Mouse (Mus musculus): ENCODE data around the gene Rtn4r. TPM values are rescaled to one million over a fixed set of nuclear protein-coding genes. Genes with fewer than 3 reads are reported as not detected.
A peak's percentile ranks its signal among the peaks of the same experiment; 100 is the strongest.

Rtn4r gene
- polyA plus RNA-seq, 1 experiment from 2014 or later = 0.17 TPM

DNA sequence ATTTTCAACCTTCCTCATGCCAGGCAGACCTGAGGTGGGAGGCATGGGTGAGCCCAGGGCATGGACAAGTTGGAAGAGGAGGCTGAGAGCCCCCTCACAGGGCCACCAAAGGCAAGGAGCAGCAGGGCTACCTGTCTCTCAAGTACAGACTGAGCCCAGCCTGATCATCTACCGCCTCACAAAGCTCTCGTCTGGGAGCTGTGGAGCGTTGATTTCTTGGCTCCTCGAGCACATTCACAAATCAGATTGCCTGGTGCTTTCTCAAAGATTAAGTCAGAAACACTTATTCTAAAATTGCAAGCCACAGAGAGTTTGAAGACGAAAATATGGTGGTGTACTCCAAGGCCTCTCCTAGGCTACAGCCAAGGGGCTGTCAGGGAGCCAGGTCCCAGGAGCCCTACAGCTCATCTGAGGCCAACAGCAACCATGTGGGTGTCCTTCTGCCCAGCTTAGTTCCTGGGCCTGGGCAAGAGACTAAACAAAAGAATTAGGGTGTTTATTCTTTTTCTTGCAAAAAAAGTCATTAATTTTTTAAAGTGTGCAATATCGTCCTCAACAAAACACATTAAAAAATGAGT, 39.3 kb downstream of the Rtn4r start:
- no peak for DNase-seq (ENCODE audit: low spot score)

DNA sequence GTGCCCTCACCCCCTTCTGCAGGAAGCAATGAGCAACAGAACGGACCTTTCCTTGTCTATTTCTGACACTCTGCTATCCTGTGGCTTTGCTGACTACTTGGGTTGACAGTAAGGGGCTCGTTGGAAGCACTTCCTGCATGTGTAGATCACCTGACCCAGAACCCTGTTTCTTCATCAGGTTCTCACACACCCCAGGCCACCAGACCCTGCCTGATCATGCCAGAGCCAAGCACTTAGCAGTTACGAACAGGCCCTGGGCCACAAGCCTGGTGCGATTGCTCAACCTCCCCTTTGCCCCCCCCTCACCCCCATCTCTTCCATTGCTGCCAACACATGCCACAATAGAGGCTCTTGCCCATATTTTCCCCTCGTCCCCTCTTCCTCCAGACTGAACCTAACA, 41.7 kb downstream of the Rtn4r start:
- no peak overlapping the region for H3K4me2 ChIP-seq (replicated peaks; ENCODE audit: low read depth, low read length)
- H3K27me3 ChIP-seq (replicated peaks; ENCODE audit: insufficient read depth, low read length) = no peaks in the 10 kb centered on the region
- no peak for DNase-seq (ENCODE audit: low spot score)
- no peaks in the 10 kb centered on the region for H3K9me3 ChIP-seq (ENCODE audit: low read length)
- no peak for ATAC-seq
- no peaks in the 10 kb centered on the region for H3K4me1 ChIP-seq (ENCODE audit: insufficient read depth, low read depth, low read length)
- no peak for TF ChIP-seq CTCF (IDR thresholded peaks at IDR 0.05)
- no peak for TF ChIP-seq EP300 (IDR thresholded peaks at IDR 0.05)
- 53% methylated on average over 5 of the region's 5 CpGs for WGBS
- H3K36me3 ChIP-seq (ENCODE audit: insufficient read depth, low read length) = no peaks in the 10 kb centered on the region
- no peak overlapping the region for H3K4me3 ChIP-seq (ENCODE audit: low read depth, low read length)
- no peak overlapping the region for H3K9ac ChIP-seq (replicated peaks; ENCODE audit: low read depth)
- H3K27ac ChIP-seq (ENCODE audit: low read length) = no peak overlapping the region

More for the DNA sequence above, 39.3 kb downstream of the Rtn4r start:
- 74% methylated on average over 6 of the region's 6 CpGs for WGBS
- Histone ChIP-seq H3K27me3 (replicated peaks; ENCODE audit: insufficient read depth, low read length) (no peaks in the 10 kb centered on the region), H3K4me2 (replicated peaks; ENCODE audit: low read depth, low read length) (no peak overlapping the region), H3K4me3 (ENCODE audit: low read depth, low read length) (no peak overlapping the region), H3K36me3 (ENCODE audit: insufficient read depth, low read length) (no peaks in the 10 kb centered on the region), H3K9me3 (ENCODE audit: low read length) (no peaks in the 10 kb centered on the region), H3K27ac (ENCODE audit: low read length) (no peak overlapping the region), H3K4me1 (ENCODE audit: insufficient read depth, low read depth, low read length) (no peaks in the 10 kb centered on the region), H3K9ac (replicated peaks; ENCODE audit: low read depth) (no peak overlapping the region)
- ATAC-seq = no peak
- TF ChIP-seq CTCF (IDR thresholded peaks at IDR 0.05) (no peak), EP300 (IDR thresholded peaks at IDR 0.05) (no peak)

DNA sequence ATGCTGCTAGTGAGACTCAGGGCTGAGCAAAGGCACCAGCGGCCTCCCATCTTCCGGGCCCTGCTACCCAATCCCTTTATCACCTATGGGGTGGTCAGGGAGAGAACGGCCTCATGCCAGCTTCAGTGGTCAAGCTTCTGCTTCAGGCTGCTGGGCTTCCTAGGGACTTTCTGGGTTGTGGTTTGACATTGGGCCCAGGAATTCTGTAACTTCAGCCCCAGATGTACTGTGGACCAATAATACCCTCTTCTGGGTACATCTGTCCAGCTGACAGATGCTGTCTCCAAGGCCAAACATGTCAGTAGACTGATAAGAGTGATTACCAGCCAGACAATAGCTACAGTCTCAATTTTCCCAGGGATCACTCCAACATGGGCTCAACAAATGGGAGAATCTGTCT, 42.3 kb downstream of the Rtn4r start:
- Histone ChIP-seq H3K36me3 (ENCODE audit: insufficient read depth, low read length) (no peaks in the 10 kb centered on the region), H3K4me3 (ENCODE audit: low read depth, low read length) (no peak overlapping the region), H3K27ac (ENCODE audit: low read length) (no peak overlapping the region), H3K9ac (replicated peaks; ENCODE audit: low read depth) (no peak overlapping the region), H3K9me3 (ENCODE audit: low read length) (no peaks in the 10 kb centered on the region), H3K4me1 (ENCODE audit: insufficient read depth, low read depth, low read length) (no peaks in the 10 kb centered on the region), H3K27me3 (replicated peaks; ENCODE audit: insufficient read depth, low read length) (no peaks in the 10 kb centered on the region), H3K4me2 (replicated peaks; ENCODE audit: low read depth, low read length) (no peak overlapping the region)
- ATAC-seq = no peak
- WGBS = 82% methylated on average over 3 of the region's 3 CpGs
- DNase-seq (ENCODE audit: low spot score) = no peak
- TF ChIP-seq EP300 (IDR thresholded peaks at IDR 0.05) = no peak
- TF ChIP-seq CTCF (IDR thresholded peaks at IDR 0.05) = no peak

DNA sequence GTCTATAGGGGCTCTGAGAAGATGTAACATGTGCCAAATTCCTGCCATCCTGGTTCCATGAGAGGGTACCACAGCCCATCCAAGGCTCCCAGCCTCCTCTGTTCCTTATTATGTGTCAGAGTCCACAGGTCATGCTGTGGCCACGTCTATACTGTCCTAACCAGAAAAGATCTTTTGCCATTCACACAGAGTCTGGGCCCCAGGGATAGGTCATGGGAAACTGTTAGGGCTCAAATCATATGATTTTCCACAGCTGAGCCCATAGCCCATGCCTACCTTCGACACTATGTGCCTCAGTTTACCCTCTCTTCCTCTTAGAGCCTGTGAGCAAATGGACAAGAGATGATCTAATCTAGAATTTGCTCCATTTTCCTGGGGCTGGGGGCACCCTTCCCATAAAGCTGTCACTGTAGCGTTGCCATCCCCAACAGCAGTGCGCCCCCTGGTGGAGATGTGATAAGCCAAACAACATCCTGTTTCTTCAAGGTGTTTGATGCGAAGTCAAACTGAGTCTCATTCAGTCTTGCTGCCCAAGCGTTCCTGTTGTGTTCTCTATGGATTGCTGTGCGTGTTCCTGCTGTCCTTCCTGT, 44.9 kb downstream of the Rtn4r start:
- DNase-seq (ENCODE audit: low spot score) = peak; percentile 72
- H3K9ac ChIP-seq (replicated peaks; ENCODE audit: low read depth) = no peak overlapping the region
- TF ChIP-seq EP300 (IDR thresholded peaks at IDR 0.05) (no peak), CTCF (IDR thresholded peaks at IDR 0.05) (peak; percentile 97)
- no peaks in the 10 kb centered on the region for H3K36me3 ChIP-seq (ENCODE audit: insufficient read depth, low read length)
- no peak for ATAC-seq
- H3K27me3 ChIP-seq (replicated peaks; ENCODE audit: insufficient read depth, low read length) = no peaks in the 10 kb centered on the region
- no peak overlapping the region for H3K4me2 ChIP-seq (replicated peaks; ENCODE audit: low read depth, low read length)
- H3K4me3 ChIP-seq (ENCODE audit: low read depth, low read length) = no peak overlapping the region
- no peak overlapping the region for H3K27ac ChIP-seq (ENCODE audit: low read length)
- no peaks in the 10 kb centered on the region for H3K9me3 ChIP-seq (ENCODE audit: low read length)
- no peaks in the 10 kb centered on the region for H3K4me1 ChIP-seq (ENCODE audit: insufficient read depth, low read depth, low read length)
- 6% methylated on average over 7 of the region's 7 CpGs for WGBS

DNA sequence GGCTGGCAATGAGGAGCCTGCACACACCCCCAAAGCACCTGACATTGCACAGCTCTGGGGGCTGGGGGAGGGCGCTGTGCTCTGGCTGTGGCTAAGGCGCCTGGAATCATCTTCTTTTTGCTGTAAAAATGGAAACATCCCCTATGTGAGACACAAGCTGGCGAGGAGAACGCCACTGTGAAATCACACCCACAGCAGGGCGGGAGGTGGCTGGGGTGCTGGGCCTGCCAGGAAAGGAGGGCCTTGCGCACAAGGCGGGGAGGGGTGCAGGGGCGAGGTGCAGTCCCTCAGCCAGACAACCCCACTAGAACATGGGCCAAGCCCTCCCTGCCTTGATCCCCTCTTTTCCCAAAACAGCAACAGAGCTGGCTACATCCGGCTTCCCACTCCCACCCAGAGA, 45.8 kb downstream of the Rtn4r start:
- no peak for TF ChIP-seq EP300 (IDR thresholded peaks at IDR 0.05)
- no peak for TF ChIP-seq CTCF (IDR thresholded peaks at IDR 0.05)
- H3K4me2 ChIP-seq (replicated peaks; ENCODE audit: low read depth, low read length) = no peak overlapping the region
- H3K27me3 ChIP-seq (replicated peaks; ENCODE audit: insufficient read depth, low read length) = no peaks in the 10 kb centered on the region
- 80% methylated on average over 9 of the region's 9 CpGs for WGBS
- no peaks in the 10 kb centered on the region for H3K4me1 ChIP-seq (ENCODE audit: insufficient read depth, low read depth, low read length)
- no peak for DNase-seq (ENCODE audit: low spot score)
- H3K4me3 ChIP-seq (ENCODE audit: low read depth, low read length) = no peak overlapping the region
- no peak overlapping the region for H3K9ac ChIP-seq (replicated peaks; ENCODE audit: low read depth)
- ATAC-seq = no peak
- H3K27ac ChIP-seq (ENCODE audit: low read length) = no peak overlapping the region
- H3K36me3 ChIP-seq (ENCODE audit: insufficient read depth, low read length) = no peaks in the 10 kb centered on the region
- no peaks in the 10 kb centered on the region for H3K9me3 ChIP-seq (ENCODE audit: low read length)

DNA sequence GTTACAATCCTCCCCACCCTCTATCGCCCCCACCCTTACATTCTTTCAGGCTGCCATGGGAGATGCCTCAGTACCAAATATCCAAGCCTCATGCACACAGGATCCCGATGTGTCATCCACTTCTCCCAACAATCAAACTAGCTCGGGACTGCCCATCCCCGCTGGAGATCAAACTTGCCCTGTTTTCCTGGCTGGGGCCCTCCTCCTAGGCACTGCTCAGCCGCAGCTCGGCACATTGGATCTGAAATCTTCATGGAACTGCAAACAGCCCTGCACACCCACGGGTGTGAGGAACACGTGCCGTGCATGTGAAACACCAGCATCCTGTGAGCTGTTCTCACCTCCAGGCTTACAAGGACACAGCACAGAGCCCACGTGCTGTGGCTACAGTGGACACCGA, 46.3 kb downstream of the Rtn4r start:
- no peaks in the 10 kb centered on the region for H3K36me3 ChIP-seq (ENCODE audit: insufficient read depth, low read length)
- no peak overlapping the region for H3K9ac ChIP-seq (replicated peaks; ENCODE audit: low read depth)
- no peak for TF ChIP-seq CTCF (IDR thresholded peaks at IDR 0.05)
- TF ChIP-seq EP300 (IDR thresholded peaks at IDR 0.05) = no peak
- H3K4me2 ChIP-seq (replicated peaks; ENCODE audit: low read depth, low read length) = no peak overlapping the region
- no peaks in the 10 kb centered on the region for H3K9me3 ChIP-seq (ENCODE audit: low read length)
- no peak overlapping the region for H3K27ac ChIP-seq (ENCODE audit: low read length)
- H3K4me3 ChIP-seq (ENCODE audit: low read depth, low read length) = no peak overlapping the region
- DNase-seq (ENCODE audit: low spot score) = no peak
- ATAC-seq = no peak
- H3K27me3 ChIP-seq (replicated peaks; ENCODE audit: insufficient read depth, low read length) = no peaks in the 10 kb centered on the region
- no peaks in the 10 kb centered on the region for H3K4me1 ChIP-seq (ENCODE audit: insufficient read depth, low read depth, low read length)
- 66% methylated on average over 11 of the region's 11 CpGs for WGBS
